Mouse (Mus musculus) liver, adult 2 months (tissue): Measurements from ENCODE around the gene Bbip1.

Experiments
- CTCF ChIP-seq: fragments of 200-500 bp; IDR thresholded peaks from 2 replicates; pipeline ENCODE4 v1.5.1; 2011; ENCODE audit warnings: low read depth, low read length, control low read depth
- POLR2A ChIP-seq: fragments of 200-500 bp; IDR thresholded peaks from 2 replicates; pipeline ENCODE4 v1.6.1; 2011; ENCODE audit warnings: low read length, control low read depth; ENCODE audit not compliant: insufficient read depth; ENCODE audit errors: extremely low read depth

DNA sequence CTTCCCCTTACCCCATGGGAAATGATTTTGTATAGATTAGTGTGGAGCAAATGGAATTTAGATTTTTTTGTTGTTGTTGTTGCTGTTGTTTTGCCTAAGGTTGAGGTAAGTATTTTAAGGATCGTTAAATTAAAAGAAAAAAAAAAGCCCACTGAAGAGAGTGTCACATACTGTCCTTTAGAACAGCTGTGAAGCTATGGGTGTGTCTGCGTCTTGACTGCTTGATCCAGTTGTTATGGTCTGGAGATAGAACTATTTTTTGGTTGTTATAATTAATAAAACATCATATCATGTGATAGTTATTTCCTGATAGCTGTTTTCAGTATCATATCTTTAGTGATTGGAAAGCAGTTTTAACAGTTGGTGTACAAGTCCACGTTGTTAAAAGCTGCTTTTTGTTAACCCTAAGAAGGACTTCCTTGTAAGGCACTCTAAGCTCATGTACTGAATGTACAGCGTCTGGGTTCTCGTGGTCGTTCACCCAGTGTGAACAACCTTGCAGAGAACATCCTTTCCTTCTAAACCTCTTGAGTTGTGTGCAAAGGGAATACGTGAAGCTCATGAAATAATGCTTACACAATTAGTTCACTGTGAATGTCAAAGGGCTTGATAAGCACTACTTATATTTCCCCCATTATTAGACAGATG is 39.5 kb downstream of the Bbip1 start:
- TF ChIP-seq CTCF (no peak), POLR2A (no peak)
